Mouse (Mus musculus) ES-E14 (cell line): ENCODE data around the gene Tmem88b. TPM values are rescaled to one million over a fixed set of nuclear protein-coding genes. Genes with fewer than 3 reads are reported as not detected.

ENCODE experiments used
- DNase-seq: peaks from one replicate; pipeline ENCODE4 v3.0.0-alpha.2; 2013; ENCODE audit warnings: low read depth, low spot score
- H3K27ac ChIP-seq: 2 replicates; pipeline ENCODE4 v1.5.1; 2012; ENCODE audit warnings: low read depth, mild to moderate bottlenecking, low read length, moderate library complexity, mixed read lengths; ENCODE audit not compliant: poor library complexity, insufficient read depth, severe bottlenecking
- H3K36me3 ChIP-seq: 2 replicates; pipeline ENCODE4 v1.6.1; 2012; ENCODE audit warnings: mild to moderate bottlenecking, low read length, moderate library complexity, mixed read lengths; ENCODE audit not compliant: control insufficient read depth, poor library complexity, insufficient read depth, severe bottlenecking
- H3K4me1 ChIP-seq, 2 experiments: fragments of 150-350 bp in 1 of 2; sonication (generic) in 1 of 2; 2 replicates each; pipeline ENCODE4 v1.6.1; 2012; ENCODE audit warnings: low read length in 2 of 2, mild to moderate bottlenecking in 1 of 2, mixed read lengths in 1 of 2; ENCODE audit not compliant: control insufficient read depth in 2 of 2, insufficient read depth in 2 of 2, poor library complexity in 1 of 2
- H3K4me3 ChIP-seq, 2 experiments: fragments of 150-350 bp in 1 of 2; sonication (generic) in 1 of 2; 2 replicates each; pipeline ENCODE4 v1.5.1; 2012; ENCODE audit warnings: low read length in 2 of 2, low read depth in 1 of 2, mild to moderate bottlenecking in 1 of 2, mixed read lengths in 1 of 2; ENCODE audit not compliant: insufficient read depth in 1 of 2, poor library complexity in 1 of 2, severe bottlenecking in 1 of 2
- H3K9ac ChIP-seq: 2 replicates; pipeline ENCODE4 v1.6.1; 2012; ENCODE audit warnings: low read depth, mild to moderate bottlenecking, low read length, mixed read lengths; ENCODE audit not compliant: poor library complexity, insufficient read depth, severe bottlenecking
- H3K9me3 ChIP-seq: fragments of 150-350 bp; sonication (generic); 2 replicates; pipeline ENCODE4 v1.6.1; 2012; ENCODE audit warnings: low read depth, mild to moderate bottlenecking, low read length; ENCODE audit not compliant: control insufficient read depth, insufficient read depth
- CHD2 ChIP-seq: IDR thresholded peaks from 2 replicates; pipeline ENCODE4 v1.6.1; 2014; ENCODE audit warnings: mild to moderate bottlenecking, low read depth, low read length, inconsistent platforms
- HCFC1 ChIP-seq: IDR thresholded peaks from 2 replicates; pipeline ENCODE4 v1.6.1; 2012; ENCODE audit warnings: low read length, inconsistent platforms, borderline replicate concordance; ENCODE audit not compliant: insufficient read depth
- MAFK ChIP-seq: IDR thresholded peaks from 2 replicates; pipeline ENCODE4 v1.6.1; 2014; ENCODE audit warnings: mild to moderate bottlenecking, low read depth, low read length, inconsistent platforms; ENCODE audit not compliant: insufficient read depth
- ZC3H11A ChIP-seq: IDR thresholded peaks from 2 replicates; pipeline ENCODE4 v1.6.1; 2012; ENCODE audit warnings: low read depth, mild to moderate bottlenecking, inconsistent platforms, low read length, borderline replicate concordance
- ZNF384 ChIP-seq: IDR thresholded peaks from 2 replicates; pipeline ENCODE4 v1.6.1; 2012; ENCODE audit warnings: low read depth, low read length, inconsistent platforms
- in situ Hi-C, 2 experiments: fragments of 600-800 bp; cut with MboI; formaldehyde crosslinking; loops; one replicate each; pipeline ENCODE4 v1.15.1; 2025; ENCODE audit warnings: low sequenced_read_pairs in 2 of 2, inconsistent platforms in 1 of 2; ENCODE audit not compliant: unreplicated experiment in 2 of 2
- total RNA-seq: library from RNA; depleted of rRNA; stranded (reverse); fragments of 300-350 nt; gene quantifications from 2 replicates; pipeline ENCODE4 v1.2.3, GENCODE M21; 2012

The Tmem88b gene
- total RNA-seq, 1 experiment, result 0.09 TPM

GRCm38 (mm10) chr4:155771706-155772105 is 14.0 kb downstream of the Tmem88b start:
- H3K27ac ChIP-seq, result no peak overlapping the region
- H3K9me3 ChIP-seq, result no peaks in the 10 kb centered on the region
- no peak for DNase-seq
- no peak overlapping the region for H3K4me3 ChIP-seq
- H3K4me1 ChIP-seq, result peaks cover 5 to 17% of the 10 kb centered on the region in 2 experiments; a peak in 3 of 4 replicates
- H3K36me3 ChIP-seq, result no peaks in the 10 kb centered on the region
- TF ChIP-seq MAFK (no peak), HCFC1 (no peak), ZNF384 (no peak), CHD2 (no peak), ZC3H11A (no peak)
- in situ Hi-C loops, result no loop called here
- H3K9ac ChIP-seq, result no peak overlapping the region

- no peak for DNase-seq
Observed at GRCm38 (mm10) chr4:155770626-155771025, 15.0 kb downstream of the Tmem88b start.

GRCm38 (mm10) chr4:155769880-155770512 is 15.7 kb downstream of the Tmem88b start:
- in situ Hi-C loops, result no loop called here
- Histone ChIP-seq H3K4me3 (peak overlapping the region; percentile 59 to 65), H3K27ac (no peak overlapping the region), H3K36me3 (no peaks in the 10 kb centered on the region), H3K9ac (peak overlapping the region; percentile 82), H3K4me1 (peaks cover under 1 to 5% of the 10 kb centered on the region in 2 experiments; a peak in 2 of 4 replicates), H3K9me3 (no peaks in the 10 kb centered on the region)
- DNase-seq, result peak; percentile 69
- no peak for TF ChIP-seq HCFC1
- TF ChIP-seq ZC3H11A, result 0 out of 2 replicates have a peak, but pooled peaks have one; percentile 18

More at GRCm38 (mm10) chr4:155770626-155771025, 15.0 kb downstream of the Tmem88b start:
- Histone ChIP-seq H3K4me1 (peaks cover 5 to 12% of the 10 kb centered on the region in 2 experiments; a peak in 2 of 4 replicates), H3K27ac (no peak overlapping the region), H3K4me3 (peak overlapping the region; percentile 16 to 59; a peak in 2 of 4 replicates), H3K9ac (peak overlapping the region; percentile 9; the same call in 1 of the 2 replicates), H3K36me3 (no peaks in the 10 kb centered on the region), H3K9me3 (no peaks in the 10 kb centered on the region)
- TF ChIP-seq MAFK (no peak), ZNF384 (no peak), ZC3H11A (no peak), CHD2 (no peak), HCFC1 (no peak)
- in situ Hi-C loops, result no loop called here

- Histone ChIP-seq H3K27ac (no peak overlapping the region), H3K4me3 (peak overlapping the region in 1 of 2 experiments; percentile 59; a peak in 1 of 4 replicates), H3K9ac (no peak overlapping the region), H3K36me3 (no peaks in the 10 kb centered on the region), H3K9me3 (no peaks in the 10 kb centered on the region), H3K4me1 (peaks cover 0 to 4% of the 10 kb centered on the region in 2 experiments; a peak in 1 of 4 replicates)
- no peak for DNase-seq
- TF ChIP-seq CHD2, result no peak
- TF ChIP-seq ZC3H11A, result no peak
- no peak for TF ChIP-seq HCFC1
- no peak for TF ChIP-seq MAFK
- TF ChIP-seq ZNF384, result no peak
- in situ Hi-C loops, result no loop called here
Observed at GRCm38 (mm10) chr4:155769496-155769879, 16.2 kb downstream of the Tmem88b start.

- Histone ChIP-seq H3K9ac (no peak overlapping the region), H3K9me3 (no peaks in the 10 kb centered on the region), H3K4me1 (peaks cover 2 to 3% of the 10 kb centered on the region in 2 experiments; a peak in 3 of 4 replicates), H3K4me3 (no peak overlapping the region), H3K36me3 (peaks cover 3% of the 10 kb centered on the region), H3K27ac (no peak overlapping the region)
- no peak for DNase-seq
- in situ Hi-C loops, result no loop called here
- TF ChIP-seq CHD2 (no peak), MAFK (no peak), ZC3H11A (no peak), ZNF384 (no peak), HCFC1 (no peak)
Observed at GRCm38 (mm10) chr4:155762357-155762756, 23.3 kb downstream of the Tmem88b start.
